Mouse (Mus musculus) brain, adult 2 months (tissue): ENCODE measurements around the gene Gramd1a.

ENCODE experiments used
- DNase-seq: peaks from one replicate; pipeline ENCODE4 v3.0.0; 2011; ENCODE audit warnings: low read depth, low spot score

Gramd1a gene

GRCm38 (mm10) chr7:31155296-31156033 lies at the start of gene Gramd1a:
Gene Gramd1a (minus strand): TSS chr7:31155896.
- DNase-seq: no peak

- no peak for DNase-seq
Observed at GRCm38 (mm10) chr7:31195591-31196307, 40.1 kb upstream of the Gramd1a start.

GRCm38 (mm10) chr7:31184711-31185110 lies 29.0 kb upstream of the Gramd1a start:
- no peak for DNase-seq

GRCm38 (mm10) chr7:31182863-31183262 lies 27.2 kb upstream of the Gramd1a start:
- peak; percentile 8 for DNase-seq

- DNase-seq: peak; percentile 86
Observed at GRCm38 (mm10) chr7:31176886-31177763, 21.4 kb upstream of the Gramd1a start.

- DNase-seq: no peak
Observed at GRCm38 (mm10) chr7:31175096-31175495, 19.4 kb upstream of the Gramd1a start.

- no peak for DNase-seq
Observed at GRCm38 (mm10) chr7:31174466-31174865, 18.8 kb upstream of the Gramd1a start.

GRCm38 (mm10) chr7:31172238-31172637 lies 16.5 kb upstream of the Gramd1a start:
- peak; percentile 71 for DNase-seq

- no peak for DNase-seq
Observed at GRCm38 (mm10) chr7:31170520-31170919, 14.8 kb upstream of the Gramd1a start.

GRCm38 (mm10) chr7:31168412-31168811 lies 12.7 kb upstream of the Gramd1a start:
- peak; percentile 16 for DNase-seq

GRCm38 (mm10) chr7:31164748-31165147 lies 9.1 kb upstream of the Gramd1a start:
- DNase-seq: no peak

GRCm38 (mm10) chr7:31163666-31164577 lies 8.2 kb upstream of the Gramd1a start:
- DNase-seq: no peak

- DNase-seq: no peak
Observed at GRCm38 (mm10) chr7:31162324-31162723, 6.6 kb upstream of the Gramd1a start.

GRCm38 (mm10) chr7:31161831-31162230 lies 6.1 kb upstream of the Gramd1a start:
- no peak for DNase-seq

- no peak for DNase-seq
Observed at GRCm38 (mm10) chr7:31161246-31161645, 5.5 kb upstream of the Gramd1a start.

- no peak for DNase-seq
Observed at GRCm38 (mm10) chr7:31160763-31161162, 5.1 kb upstream of the Gramd1a start.

- DNase-seq: no peak
Observed at GRCm38 (mm10) chr7:31156034-31156928, 585 bp upstream of the Gramd1a start.

GRCm38 (mm10) chr7:31153536-31154320 lies 2.0 kb downstream of the Gramd1a start:
- DNase-seq: no peak
